Mouse (Mus musculus) embryonic facial prominence, embryonic 12.5 days (tissue): ENCODE measurements at regions not wholly inside any gene's neighbourhood (a gene's known extent, or its start where the extent isn't known, plus 50 kb on each side); places are given as distances from the start of the nearest gene placed in this dataset.

Source experiments
- ATAC-seq: fragments of 200-750 bp; cut with Nextera tagmentation; 2 replicates; pipeline ENCODE4 v1.8.0; 2017; ENCODE audit not compliant: insufficient number of reproducible peaks, insufficient read depth, low FRiP score, low TSS enrichment
- H3K27ac ChIP-seq: fragments of 300-500 bp; sonication (generic); 2 replicates; pipeline ENCODE4 v1.5.1; 2016; ENCODE audit warnings: mild to moderate bottlenecking
- H3K27me3 ChIP-seq: fragments of 300-500 bp; sonication (generic); 2 replicates; pipeline ENCODE4 v1.6.1; 2016; ENCODE audit warnings: mild to moderate bottlenecking, moderate library complexity
- H3K36me3 ChIP-seq: fragments of 300-500 bp; sonication (generic); 2 replicates; pipeline ENCODE4 v1.6.1; 2016; ENCODE audit warnings: mild to moderate bottlenecking
- H3K4me1 ChIP-seq: fragments of 300-500 bp; sonication (generic); 2 replicates; pipeline ENCODE4 v1.6.1; 2016
- H3K4me2 ChIP-seq: fragments of 300-500 bp; sonication (generic); replicated peaks from 2 replicates; pipeline ENCODE4 v1.6.1; 2016; ENCODE audit warnings: mild to moderate bottlenecking, moderate library complexity
- H3K4me3 ChIP-seq: fragments of 300-500 bp; sonication (generic); 2 replicates; pipeline ENCODE4 v1.5.1; 2016; ENCODE audit warnings: mild to moderate bottlenecking
- H3K9ac ChIP-seq: fragments of 300-500 bp; sonication (generic); 2 replicates; pipeline ENCODE4 v1.6.1; 2016; ENCODE audit warnings: mild to moderate bottlenecking, moderate library complexity
- H3K9me3 ChIP-seq: fragments of 300-500 bp; sonication (generic); 2 replicates; pipeline ENCODE4 v1.6.1; 2016; ENCODE audit warnings: mild to moderate bottlenecking, moderate library complexity
- WGBS: fragments of 180-500 bp; shearing (Covaris S2); methylation state at CpG from one replicate; pipeline ENCODE4 v1.1.7; 2016; 5-methylcytosine and 5-hydroxymethylcytosine counted together

- no peaks in the 10 kb centered on the region for H3K36me3 ChIP-seq
- no peaks in the 10 kb centered on the region for H3K27me3 ChIP-seq
- H3K4me3 ChIP-seq, result no peak overlapping the region
- no peaks in the 10 kb centered on the region for H3K9me3 ChIP-seq
- 88% methylated on average over 6 of the region's 6 CpGs for WGBS
- H3K9ac ChIP-seq, result no peak overlapping the region
- ATAC-seq, result no peak
- no peak overlapping the region for H3K27ac ChIP-seq
- no peak overlapping the region for H3K4me2 ChIP-seq
- 0 out of 2 replicates have a peak, but pooled peaks cover 3% of the 10 kb centered on the region for H3K4me1 ChIP-seq
Measured at GRCm38 (mm10) chr17:27364899-27365298, 156.3 kb downstream of the Grm4 start.

- Histone ChIP-seq H3K4me1 (0 out of 2 replicates have a peak, but pooled peaks cover 3% of the 10 kb centered on the region), H3K9ac (no peak overlapping the region), H3K9me3 (no peaks in the 10 kb centered on the region), H3K4me3 (no peak overlapping the region), H3K36me3 (no peaks in the 10 kb centered on the region), H3K27me3 (no peaks in the 10 kb centered on the region), H3K4me2 (no peak overlapping the region), H3K27ac (no peak overlapping the region)
- ATAC-seq, result no peak
- 86% methylated on average over 7 of the region's 7 CpGs for WGBS
Measured at GRCm38 (mm10) chr17:27364338-27364737, 156.9 kb downstream of the Grm4 start.

- Histone ChIP-seq H3K9ac (no peak overlapping the region), H3K9me3 (no peaks in the 10 kb centered on the region), H3K27me3 (no peaks in the 10 kb centered on the region), H3K4me1 (0 out of 2 replicates have a peak, but pooled peaks cover 3% of the 10 kb centered on the region), H3K27ac (no peak overlapping the region), H3K4me2 (no peak overlapping the region), H3K36me3 (no peaks in the 10 kb centered on the region), H3K4me3 (no peak overlapping the region)
- 75% methylated on average over 6 of the region's 6 CpGs for WGBS
- no peak for ATAC-seq
Measured at GRCm38 (mm10) chr17:27363911-27364310, 157.3 kb downstream of the Grm4 start.

- no peak for ATAC-seq
- H3K4me3 ChIP-seq, result no peak overlapping the region
- H3K9me3 ChIP-seq, result no peaks in the 10 kb centered on the region
- no peak overlapping the region for H3K27ac ChIP-seq
- H3K9ac ChIP-seq, result no peak overlapping the region
- no peak overlapping the region for H3K4me2 ChIP-seq
- WGBS, result 89% methylated on average over 8 of the region's 8 CpGs
- no peaks in the 10 kb centered on the region for H3K36me3 ChIP-seq
- H3K27me3 ChIP-seq, result no peaks in the 10 kb centered on the region
- H3K4me1 ChIP-seq, result 0 out of 2 replicates have a peak, but pooled peaks cover 3% of the 10 kb centered on the region
Measured at GRCm38 (mm10) chr17:27362221-27362620, 158.0 kb upstream of the Lemd2 start.

GRCm38 (mm10) chr17:27361362-27361761, 157.1 kb upstream of the Lemd2 start:
- 0 out of 2 replicates have a peak, but pooled peaks cover 3% of the 10 kb centered on the region for H3K4me1 ChIP-seq
- H3K27me3 ChIP-seq, result no peaks in the 10 kb centered on the region
- no peak overlapping the region for H3K9ac ChIP-seq
- no peak for ATAC-seq
- no peak overlapping the region for H3K4me2 ChIP-seq
- H3K36me3 ChIP-seq, result no peaks in the 10 kb centered on the region
- 57% methylated on average over 2 of the region's 2 CpGs for WGBS
- H3K9me3 ChIP-seq, result no peaks in the 10 kb centered on the region
- H3K4me3 ChIP-seq, result no peak overlapping the region
- H3K27ac ChIP-seq, result no peak overlapping the region

- Histone ChIP-seq H3K27ac (no peak overlapping the region), H3K9me3 (no peaks in the 10 kb centered on the region), H3K4me1 (no peaks in the 10 kb centered on the region), H3K9ac (no peak overlapping the region), H3K4me2 (no peak overlapping the region), H3K27me3 (no peaks in the 10 kb centered on the region; the same call in 1 of the 2 replicates), H3K4me3 (no peak overlapping the region), H3K36me3 (no peaks in the 10 kb centered on the region)
- ATAC-seq, result no peak
- WGBS, result 80% methylated on average over 3 of the region's 3 CpGs
Measured at GRCm38 (mm10) chr17:27356862-27357261, 152.6 kb upstream of the Lemd2 start.

- no peaks in the 10 kb centered on the region for H3K4me1 ChIP-seq
- no peaks in the 10 kb centered on the region for H3K9me3 ChIP-seq
- H3K4me2 ChIP-seq, result no peak overlapping the region
- 91% methylated on average over 9 of the region's 9 CpGs for WGBS
- no peaks in the 10 kb centered on the region for H3K36me3 ChIP-seq
- no peak overlapping the region for H3K27ac ChIP-seq
- H3K4me3 ChIP-seq, result no peak overlapping the region
- H3K27me3 ChIP-seq, result no peaks in the 10 kb centered on the region; the same call in 1 of the 2 replicates
- ATAC-seq, result no peak
- no peak overlapping the region for H3K9ac ChIP-seq
Measured at GRCm38 (mm10) chr17:27355717-27356116, 151.4 kb upstream of the Lemd2 start.

- Histone ChIP-seq H3K4me3 (no peak overlapping the region), H3K36me3 (no peaks in the 10 kb centered on the region), H3K9ac (no peak overlapping the region), H3K4me2 (no peak overlapping the region), H3K9me3 (no peaks in the 10 kb centered on the region), H3K4me1 (no peaks in the 10 kb centered on the region), H3K27me3 (no peaks in the 10 kb centered on the region; the same call in 1 of the 2 replicates), H3K27ac (no peak overlapping the region)
- WGBS, result 93% methylated on average over 4 of the region's 4 CpGs
- no peak for ATAC-seq
Measured at GRCm38 (mm10) chr17:27355056-27355455, 150.8 kb upstream of the Lemd2 start.

GRCm38 (mm10) chr17:27349911-27350310, 145.6 kb upstream of the Lemd2 start:
- no peak for ATAC-seq
- 89% methylated on average over 9 of the region's 9 CpGs for WGBS
- no peak overlapping the region for H3K4me2 ChIP-seq
- H3K9me3 ChIP-seq, result no peaks in the 10 kb centered on the region
- no peak overlapping the region for H3K27ac ChIP-seq
- no peaks in the 10 kb centered on the region for H3K4me1 ChIP-seq
- no peak overlapping the region for H3K4me3 ChIP-seq
- no peaks in the 10 kb centered on the region for H3K36me3 ChIP-seq
- no peaks in the 10 kb centered on the region for H3K27me3 ChIP-seq
- no peak overlapping the region for H3K9ac ChIP-seq

GRCm38 (mm10) chr17:27349432-27349831, 145.2 kb upstream of the Lemd2 start:
- no peak overlapping the region for H3K27ac ChIP-seq
- H3K4me1 ChIP-seq, result no peaks in the 10 kb centered on the region
- ATAC-seq, result no peak
- H3K9me3 ChIP-seq, result no peaks in the 10 kb centered on the region
- H3K9ac ChIP-seq, result no peak overlapping the region
- 89% methylated on average over 4 of the region's 4 CpGs for WGBS
- no peak overlapping the region for H3K4me3 ChIP-seq
- no peak overlapping the region for H3K4me2 ChIP-seq
- H3K36me3 ChIP-seq, result no peaks in the 10 kb centered on the region
- H3K27me3 ChIP-seq, result no peaks in the 10 kb centered on the region

GRCm38 (mm10) chr17:27341952-27342890, 138.0 kb upstream of the Lemd2 start:
- Histone ChIP-seq H3K27me3 (no peaks in the 10 kb centered on the region), H3K36me3 (no peaks in the 10 kb centered on the region), H3K9me3 (no peaks in the 10 kb centered on the region), H3K4me1 (no peaks in the 10 kb centered on the region), H3K27ac (0 out of 2 replicates have a peak overlapping the region, but pooled peaks have one; percentile 17), H3K4me3 (no peak overlapping the region), H3K9ac (no peak overlapping the region), H3K4me2 (no peak overlapping the region)
- ATAC-seq, result no peak
- 49% methylated on average over 11 of the region's 14 CpGs for WGBS

GRCm38 (mm10) chr17:27339823-27340222, 135.6 kb upstream of the Lemd2 start:
- Histone ChIP-seq H3K9me3 (no peaks in the 10 kb centered on the region), H3K27me3 (no peaks in the 10 kb centered on the region), H3K27ac (no peak overlapping the region), H3K4me2 (no peak overlapping the region), H3K4me1 (peaks cover 18% of the 10 kb centered on the region; the same call in 1 of the 2 replicates), H3K36me3 (no peaks in the 10 kb centered on the region), H3K9ac (no peak overlapping the region), H3K4me3 (no peak overlapping the region)
- 78% methylated on average over 3 of the region's 3 CpGs for WGBS
- ATAC-seq, result no peak
